11 mouse cellular contexts compared by ENCODE assay signal in genomic region chr3:109254957-109255356, GRCm38 (mm10).
DNase-seq lines count a peak whose midpoint lies in the region; ATAC-seq and TF ChIP-seq lines count a peak whose summit lies in the region.
"Had no signal": no experiment of that assay in that cellular context is flagged by ENCODE, and none has a peak within 500 bp of the region (broad histone marks: within the 10 kb centered on the region; RNA-seq: fewer than 3 reads in every experiment).

No protein-coding gene starts in this region.

- H3K4me2 ChIP-seq in CH12.LX (ENCODE audit: insufficient read depth, low read depth, poor library complexity, severe bottlenecking), result no peak overlapping the region
- peak overlapping the region; percentile 27; the same call in 1 of the 2 replicates for H3K4me2 ChIP-seq in heart, embryonic 13.5 days
- H3K4me2 ChIP-seq: embryonic facial prominence, embryonic 12.5 days had no signal

- no peak overlapping the region for H3K27ac ChIP-seq in CH12.LX (ENCODE audit: insufficient read depth, low read depth)
- peak overlapping the region; percentile 59 for H3K27ac ChIP-seq in heart, embryonic 13.5 days (replicated peaks)
- H3K27ac ChIP-seq: embryonic facial prominence, embryonic 12.5 days had no signal

- no peaks in the 10 kb centered on the region for H3K79me2 ChIP-seq in CH12.LX (replicated peaks; ENCODE audit: control insufficient read depth, extremely low read depth, insufficient read depth, poor library complexity, severe bottlenecking)

- no peak overlapping the region for H3K4me3 ChIP-seq in CH12.LX (replicated peaks in 1 of 3; ENCODE audit: low read depth in 2 of 3, low read length in 2 of 3, poor library complexity in 1 of 3)
- no peak overlapping the region for H3K4me3 ChIP-seq in heart, embryonic 13.5 days
- H3K4me3 ChIP-seq: embryonic facial prominence, embryonic 12.5 days had no signal

- no peaks in the 10 kb centered on the region for H3K36me3 ChIP-seq in CH12.LX (replicated peaks in 1 of 2; ENCODE audit: control insufficient read depth in 1 of 2, insufficient read depth in 1 of 2, low read length in 1 of 2)
- no peaks in the 10 kb centered on the region for H3K36me3 ChIP-seq in heart, embryonic 13.5 days
- H3K36me3 ChIP-seq: embryonic facial prominence, embryonic 12.5 days had no signal

- dilution Hi-C loops in CH12.LX (cut with MboI; ENCODE audit: extremely low pct_ligation_motif_present, extremely low pct_unique_long_range_greater_than_20kb, low sequenced_read_pairs), result no loop called here

- H3K9ac ChIP-seq in CH12.LX (ENCODE audit: insufficient read depth, low read depth), result no peak overlapping the region
- H3K9ac ChIP-seq in heart, embryonic 13.5 days, result no peak overlapping the region
- H3K9ac ChIP-seq: embryonic facial prominence, embryonic 12.5 days had no signal

- H3K27me3 ChIP-seq in CH12.LX (replicated peaks), result no peaks in the 10 kb centered on the region
- no peaks in the 10 kb centered on the region for H3K27me3 ChIP-seq in heart, embryonic 13.5 days (replicated peaks)
- H3K27me3 ChIP-seq: embryonic facial prominence, embryonic 12.5 days had no signal

- DNase-seq in CH12.LX (ENCODE audit: extremely low read depth), result peak; percentile 47
- peak; percentile 42 for DNase-seq in adrenal gland, adult 8-10 months
- peak; percentile 51 for DNase-seq in lung, postnatal 25 days (ENCODE audit: low spot score)
- no peak for DNase-seq in kidney, postnatal 25 days
- no peak for DNase-seq in cerebellum, adult 9-10 months
- DNase-seq in right cerebral cortex, postnatal 4 days, result no peak
- DNase-seq: gastrocnemius, postnatal 14 days; kidney, postnatal 4 days; right cerebral cortex, adult 18-20 months had no signal

- TF ChIP-seq CTCF in CH12.LX (conservative IDR thresholded peaks at IDR 0.05 in 1 of 2, IDR thresholded peaks at IDR 0.05 in 1 of 2; ENCODE audit: low read depth in 2 of 2, low read length in 2 of 2), result no peak

- peak; percentile 70 for ATAC-seq in heart, embryonic 13.5 days (ENCODE audit: extremely low read depth, insufficient number of reproducible peaks, low FRiP score, low TSS enrichment)

- TF ChIP-seq RAD21 in CH12.LX (IDR thresholded peaks at IDR 0.05; ENCODE audit: low read depth, low read length), result no peak

- H3K9me3 ChIP-seq in CH12.LX (replicated peaks; ENCODE audit: low read length), result no peaks in the 10 kb centered on the region
- no peaks in the 10 kb centered on the region for H3K9me3 ChIP-seq in heart, embryonic 13.5 days
- H3K9me3 ChIP-seq: embryonic facial prominence, embryonic 12.5 days had no signal

- H3K4me1 ChIP-seq in CH12.LX (ENCODE audit: control insufficient read depth in 1 of 2, insufficient read depth in 2 of 2), result peaks cover 0 to 13% of the 10 kb centered on the region in 2 experiments; a peak in 2 of 4 replicates
- peaks cover 53% of the 10 kb centered on the region for H3K4me1 ChIP-seq in heart, embryonic 13.5 days

- no peak for TF ChIP-seq POLR2A in CH12.LX (IDR thresholded peaks at IDR 0.05; ENCODE audit: low read depth, low read length)

- WGBS in heart, embryonic 13.5 days, result 32% methylated on average over 5 of the region's 5 CpGs

- TF ChIP-seq EP300 in CH12.LX (IDR thresholded peaks at IDR 0.05; ENCODE audit: low read length), result no peak

- in situ Hi-C loops in CH12.LX (cut with MboI; ENCODE audit: low pct_ligation_motif_present, low pct_unique_long_range_greater_than_20kb, low sequenced_read_pairs), result no loop called here

TF ChIP-seq in CH12.LX, 34 proteins besides CTCF, POLR2A, EP300 and RAD21:
- TF ChIP-seq ZMIZ1 (IDR thresholded peaks at IDR 0.05; ENCODE audit: low read depth, low read length), result no peak
- no peak for TF ChIP-seq ELF1 (IDR thresholded peaks at IDR 0.05; ENCODE audit: low read depth, low read length)
- TF ChIP-seq RCOR1 (conservative IDR thresholded peaks at IDR 0.05; ENCODE audit: low read depth, low read length), result no peak
- no peak for TF ChIP-seq NRF1 (IDR thresholded peaks at IDR 0.05; ENCODE audit: low read depth, low read length)
- no peak for TF ChIP-seq TCF12 (IDR thresholded peaks at IDR 0.05; ENCODE audit: low read depth, low read length)
- no peak for TF ChIP-seq ZKSCAN1 (IDR thresholded peaks at IDR 0.05; ENCODE audit: borderline replicate concordance, low read depth, low read length)

Comparison
In these comparisons a context has a peak if more than half of its experiments do, and no peak if none do; other contexts are left out.
1. DNase-seq: peak in CH12.LX (single experiment), adrenal gland, adult 8-10 months (single experiment) and lung, postnatal 25 days (single experiment); none in kidney, postnatal 25 days (0 of 2), cerebellum, adult 9-10 months (single experiment) and right cerebral cortex, postnatal 4 days (single experiment).